Mouse (Mus musculus): Measurements from ENCODE around the gene Krt80. TPM values are rescaled to one million over a fixed set of nuclear protein-coding genes. Genes with fewer than 3 reads are reported as not detected.
A peak's percentile ranks its signal among the peaks of the same experiment; 100 is the strongest.

Krt80 gene
- polyA plus RNA-seq, 1 experiment = 3.8 TPM

DNA sequence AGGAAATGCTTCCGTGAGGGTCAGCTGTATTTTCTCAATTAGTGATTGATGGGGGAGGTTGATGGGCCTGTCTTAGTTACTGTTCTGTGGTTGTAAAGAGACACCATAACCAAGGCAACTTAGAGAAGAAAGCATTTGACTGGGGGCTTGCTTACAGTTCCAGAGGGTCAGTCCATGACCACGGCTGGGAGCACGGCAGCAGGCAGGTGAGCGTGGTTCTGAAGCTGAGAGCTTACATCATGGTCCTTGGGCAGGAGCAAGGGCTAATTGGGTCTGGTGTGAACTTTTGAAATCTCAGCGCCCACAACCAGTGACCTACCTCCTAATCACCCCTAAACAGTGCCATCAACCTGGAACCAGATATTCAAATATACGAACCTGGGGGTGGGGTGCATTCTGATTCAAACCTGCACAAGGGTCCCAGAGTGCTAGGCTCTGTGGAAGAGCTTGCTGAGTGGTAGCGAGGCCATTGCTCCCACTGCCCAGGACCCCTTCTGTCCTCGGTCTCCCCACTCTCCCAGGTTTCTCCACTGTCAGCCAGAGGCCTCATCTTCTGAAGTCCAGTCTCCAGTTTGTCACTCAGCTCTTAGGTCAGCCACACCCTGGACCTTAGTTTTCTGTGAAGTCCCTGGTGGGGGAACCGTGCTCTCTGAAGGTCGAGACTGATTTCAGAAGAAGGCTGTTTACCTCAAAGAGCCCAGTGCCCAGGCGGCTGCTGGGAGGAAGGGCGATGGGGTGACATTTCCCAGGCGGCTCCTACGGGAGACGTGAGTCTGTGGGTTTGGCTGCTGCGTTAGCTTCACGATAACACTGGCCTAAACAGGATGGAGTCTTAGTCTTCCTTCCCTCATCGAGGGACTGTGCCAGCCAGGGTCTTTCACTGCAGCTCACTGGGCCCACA is 52.8 kb downstream of the Krt80 start:
- Histone ChIP-seq H3K4me3 (ENCODE audit: control insufficient read depth, insufficient read depth, low read length) (no peak overlapping the region), H3K4me1 (replicated peaks; ENCODE audit: control insufficient read depth, insufficient read depth, low read length) (peaks cover 7% of the 10 kb centered on the region), H3K36me3 (ENCODE audit: control insufficient read depth, insufficient read depth, low read length) (no peaks in the 10 kb centered on the region), H3K27ac (ENCODE audit: control insufficient read depth, insufficient read depth, low read length) (no peak overlapping the region), H3K27me3 (ENCODE audit: control insufficient read depth, insufficient read depth, low read length) (no peaks in the 10 kb centered on the region)
- TF ChIP-seq CTCF (IDR thresholded peaks at IDR 0.05; ENCODE audit: borderline replicate concordance, control insufficient read depth, extremely low read depth, insufficient read depth, low read length, poor library complexity) = no peak
- TF ChIP-seq POLR2A (IDR thresholded peaks at IDR 0.05; ENCODE audit: control insufficient read depth, extremely low read depth, insufficient read depth, low read length, poor library complexity) = no peak
- no peak for DNase-seq
- WGBS = 32% methylated on average over 18 of the region's 18 CpGs

DNA sequence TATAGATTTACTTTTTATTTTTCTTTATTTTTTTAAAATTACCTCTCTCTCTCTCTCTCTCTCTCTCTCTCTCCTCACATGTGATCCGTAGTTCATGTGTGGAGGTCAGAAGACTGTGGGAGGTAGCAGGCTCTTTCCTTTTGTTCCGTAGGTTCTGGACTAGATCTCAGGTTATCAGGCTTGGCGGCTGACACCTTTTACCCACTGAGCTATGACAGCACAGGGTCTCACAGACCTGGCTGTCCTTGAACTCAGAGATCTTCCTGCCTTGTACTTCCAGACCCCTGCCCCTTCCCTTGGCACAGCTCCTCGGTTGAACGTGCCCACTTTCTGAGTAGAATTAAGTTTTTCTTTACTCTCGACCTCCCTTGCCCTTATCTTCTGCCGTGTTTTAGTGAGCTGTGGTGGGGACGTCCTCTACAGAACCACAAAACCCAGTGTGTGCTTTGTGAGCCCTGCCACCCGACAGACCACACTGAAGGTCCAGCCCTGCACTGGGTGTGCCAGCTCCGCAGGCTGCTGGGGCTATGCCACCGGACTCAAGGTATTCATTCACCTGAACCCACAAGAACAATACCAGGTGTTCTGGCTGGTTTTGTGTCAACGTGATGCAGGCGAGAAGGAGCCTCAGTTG is 53.6 kb downstream of the Krt80 start:
- no peak overlapping the region for H3K27ac ChIP-seq (ENCODE audit: control insufficient read depth, insufficient read depth, low read length)
- peaks cover 7% of the 10 kb centered on the region for H3K4me1 ChIP-seq (replicated peaks; ENCODE audit: control insufficient read depth, insufficient read depth, low read length)
- H3K27me3 ChIP-seq (ENCODE audit: control insufficient read depth, insufficient read depth, low read length) = no peaks in the 10 kb centered on the region
- 15% methylated on average over 13 of the region's 13 CpGs for WGBS
- no peaks in the 10 kb centered on the region for H3K36me3 ChIP-seq (ENCODE audit: control insufficient read depth, insufficient read depth, low read length)
- H3K4me3 ChIP-seq (ENCODE audit: control insufficient read depth, insufficient read depth, low read length) = no peak overlapping the region
- DNase-seq = no peak
- no peak for TF ChIP-seq CTCF (IDR thresholded peaks at IDR 0.05; ENCODE audit: borderline replicate concordance, control insufficient read depth, extremely low read depth, insufficient read depth, low read length, poor library complexity)
- no peak for TF ChIP-seq POLR2A (IDR thresholded peaks at IDR 0.05; ENCODE audit: control insufficient read depth, extremely low read depth, insufficient read depth, low read length, poor library complexity)

- WGBS = 0% methylated on average over 11 of the region's 11 CpGs
- H3K27ac ChIP-seq (ENCODE audit: control insufficient read depth, insufficient read depth, low read length) = no peak overlapping the region
- H3K4me3 ChIP-seq (ENCODE audit: control insufficient read depth, insufficient read depth, low read length) = no peak overlapping the region
These were observed 54.1 kb downstream of the Krt80 start for GRCm38 (mm10) chr15:101315832-101316231.

GRCm38 (mm10) chr15:101315378-101315777 is 54.6 kb downstream of the Krt80 start:
- Histone ChIP-seq H3K36me3 (ENCODE audit: control insufficient read depth, insufficient read depth, low read length) (no peaks in the 10 kb centered on the region), H3K4me3 (ENCODE audit: control insufficient read depth, insufficient read depth, low read length) (no peak overlapping the region), H3K4me1 (replicated peaks; ENCODE audit: control insufficient read depth, insufficient read depth, low read length) (peaks cover 7% of the 10 kb centered on the region), H3K27ac (ENCODE audit: control insufficient read depth, insufficient read depth, low read length) (no peak overlapping the region), H3K27me3 (ENCODE audit: control insufficient read depth, insufficient read depth, low read length) (no peaks in the 10 kb centered on the region)
- DNase-seq = no peak
- WGBS = 93% methylated on average over 4 of the region's 4 CpGs
- TF ChIP-seq CTCF (IDR thresholded peaks at IDR 0.05; ENCODE audit: borderline replicate concordance, control insufficient read depth, extremely low read depth, insufficient read depth, low read length, poor library complexity) = no peak
- TF ChIP-seq POLR2A (IDR thresholded peaks at IDR 0.05; ENCODE audit: control insufficient read depth, extremely low read depth, insufficient read depth, low read length, poor library complexity) = no peak

More at GRCm38 (mm10) chr15:101315832-101316231, 54.1 kb downstream of the Krt80 start:
- Histone ChIP-seq H3K36me3 (ENCODE audit: control insufficient read depth, insufficient read depth, low read length) (no peaks in the 10 kb centered on the region), H3K4me1 (replicated peaks; ENCODE audit: control insufficient read depth, insufficient read depth, low read length) (peaks cover 7% of the 10 kb centered on the region), H3K27me3 (ENCODE audit: control insufficient read depth, insufficient read depth, low read length) (no peaks in the 10 kb centered on the region)
- TF ChIP-seq POLR2A (IDR thresholded peaks at IDR 0.05; ENCODE audit: control insufficient read depth, extremely low read depth, insufficient read depth, low read length, poor library complexity) (no peak), CTCF (IDR thresholded peaks at IDR 0.05; ENCODE audit: borderline replicate concordance, control insufficient read depth, extremely low read depth, insufficient read depth, low read length, poor library complexity) (peak; percentile 97)
- DNase-seq = peak; percentile 90

DNA sequence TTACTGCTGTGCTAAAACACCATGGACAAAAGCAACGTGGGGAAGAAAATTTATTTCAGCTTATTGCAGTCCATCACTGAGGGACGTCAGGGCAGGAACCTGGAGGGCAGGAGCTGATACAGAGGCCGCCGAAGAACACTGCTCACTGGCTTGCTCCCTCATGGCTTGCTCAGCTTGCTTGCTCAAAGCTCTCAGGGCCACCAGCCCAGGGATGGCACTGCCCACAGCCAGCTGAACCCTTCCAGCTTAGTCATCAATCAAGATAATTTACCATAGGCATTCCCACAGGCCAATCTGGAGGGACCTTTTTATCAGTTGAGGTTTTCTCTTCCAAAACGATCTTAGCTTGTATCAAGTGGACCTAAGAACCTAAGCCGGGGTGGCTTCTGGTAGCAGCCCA is 58.0 kb downstream of the Krt80 start:
- Histone ChIP-seq H3K36me3 (ENCODE audit: control insufficient read depth, insufficient read depth, low read length) (no peaks in the 10 kb centered on the region), H3K4me3 (ENCODE audit: control insufficient read depth, insufficient read depth, low read length) (no peak overlapping the region), H3K27ac (ENCODE audit: control insufficient read depth, insufficient read depth, low read length) (no peak overlapping the region), H3K27me3 (ENCODE audit: control insufficient read depth, insufficient read depth, low read length) (no peaks in the 10 kb centered on the region), H3K4me1 (replicated peaks; ENCODE audit: control insufficient read depth, insufficient read depth, low read length) (peaks cover 7% of the 10 kb centered on the region)
- 83% methylated on average over 6 of the region's 6 CpGs for WGBS
- no peak for DNase-seq
- TF ChIP-seq CTCF (IDR thresholded peaks at IDR 0.05; ENCODE audit: borderline replicate concordance, control insufficient read depth, extremely low read depth, insufficient read depth, low read length, poor library complexity) (no peak), POLR2A (IDR thresholded peaks at IDR 0.05; ENCODE audit: control insufficient read depth, extremely low read depth, insufficient read depth, low read length, poor library complexity) (no peak)

DNA sequence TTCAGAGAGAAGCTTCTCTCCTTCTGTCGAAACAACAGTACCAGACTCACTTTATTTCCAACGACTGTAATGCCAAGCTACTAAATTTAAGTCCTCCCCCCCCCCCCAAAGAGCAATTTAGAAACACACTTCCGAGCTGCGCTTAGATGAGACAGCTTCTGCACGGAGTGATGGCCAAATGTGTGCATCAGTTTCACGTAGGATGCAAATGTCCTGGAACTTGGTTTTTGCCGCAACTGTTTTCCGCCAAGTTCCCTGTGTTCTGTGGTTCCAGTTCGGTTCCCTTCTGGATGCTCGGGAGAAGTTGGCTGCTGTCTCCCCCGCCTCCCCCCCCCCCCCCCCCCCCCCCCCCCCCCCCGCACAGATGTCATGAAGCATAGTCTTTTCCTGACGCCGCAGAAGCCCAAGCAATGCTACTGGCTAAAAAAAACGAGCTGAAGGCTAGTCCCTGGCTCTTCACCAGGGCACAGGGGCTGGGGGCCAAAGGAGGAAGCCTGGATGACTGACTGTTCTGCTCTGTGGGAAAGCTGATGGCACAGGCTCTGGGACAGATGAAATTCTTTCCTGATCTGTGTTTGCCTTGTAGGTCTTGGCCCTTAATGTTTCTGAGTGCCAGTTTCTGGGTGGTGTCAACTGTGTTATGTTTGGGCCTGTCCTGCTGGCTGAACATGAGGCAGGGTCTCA is 58.7 kb downstream of the Krt80 start:
- no peak for TF ChIP-seq POLR2A (IDR thresholded peaks at IDR 0.05; ENCODE audit: control insufficient read depth, extremely low read depth, insufficient read depth, low read length, poor library complexity)
- no peak for TF ChIP-seq CTCF (IDR thresholded peaks at IDR 0.05; ENCODE audit: borderline replicate concordance, control insufficient read depth, extremely low read depth, insufficient read depth, low read length, poor library complexity)
- WGBS = 55% methylated on average over 14 of the region's 15 CpGs
- Histone ChIP-seq H3K36me3 (ENCODE audit: control insufficient read depth, insufficient read depth, low read length) (no peaks in the 10 kb centered on the region), H3K27me3 (ENCODE audit: control insufficient read depth, insufficient read depth, low read length) (no peaks in the 10 kb centered on the region), H3K4me1 (replicated peaks; ENCODE audit: control insufficient read depth, insufficient read depth, low read length) (peaks cover 2% of the 10 kb centered on the region), H3K27ac (ENCODE audit: control insufficient read depth, insufficient read depth, low read length) (no peak overlapping the region), H3K4me3 (ENCODE audit: control insufficient read depth, insufficient read depth, low read length) (no peak overlapping the region)
- DNase-seq = no peak

Data from thymus, adult 2 months (tissue).